Mouse (Mus musculus) spleen, adult 18-20 months (tissue): ENCODE measurements at regions not wholly inside any gene's neighbourhood (a gene's known extent, or its start where the extent isn't known, plus 50 kb on each side); places are given as distances from the start of the nearest gene placed in this dataset.

Source experiments
- DNase-seq, 2 experiments: peaks; one replicate each; pipeline ENCODE4 v3.0.0; 2022; ENCODE audit warnings: mixed read lengths in 2 of 2

DNA sequence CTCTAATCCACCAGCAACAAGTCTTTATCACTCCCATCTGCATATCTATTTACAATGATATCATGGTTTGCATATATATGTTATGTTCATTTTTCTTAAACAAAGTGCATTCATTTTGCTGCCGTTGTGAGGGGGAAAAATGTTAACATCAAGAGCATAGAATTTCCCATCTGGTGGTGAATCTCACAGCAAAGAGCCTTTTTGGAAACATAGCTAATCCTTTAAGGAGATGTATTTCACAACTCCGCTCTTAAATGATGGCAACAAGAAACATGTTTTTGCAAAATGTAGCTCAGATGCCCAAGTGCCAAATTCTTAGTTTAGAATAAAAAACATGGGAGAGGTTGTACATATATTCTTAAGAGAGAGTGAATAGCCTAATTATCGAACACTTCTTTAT is 99.3 kb upstream of the Col1a2 start:
- DNase-seq: no peak

DNA sequence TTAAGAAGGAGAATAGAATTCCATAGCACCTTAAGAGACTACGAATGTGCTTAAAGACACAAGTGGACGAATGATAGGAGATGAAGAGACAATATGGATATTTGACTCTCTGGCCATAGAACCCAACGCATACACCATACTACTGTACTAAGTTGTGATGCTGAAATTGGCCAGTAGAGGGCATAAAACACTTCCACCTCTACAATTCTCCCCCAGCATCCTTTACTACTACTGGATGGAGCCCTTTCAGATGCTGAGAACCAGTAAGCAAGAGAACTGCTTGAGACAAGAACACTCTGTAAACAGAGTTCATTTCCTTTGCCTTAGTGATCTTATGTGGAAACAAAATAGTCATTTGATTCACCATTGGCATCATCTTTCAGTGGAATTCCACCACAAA is 96.9 kb upstream of the Col1a2 start:
- DNase-seq: no peak

DNA sequence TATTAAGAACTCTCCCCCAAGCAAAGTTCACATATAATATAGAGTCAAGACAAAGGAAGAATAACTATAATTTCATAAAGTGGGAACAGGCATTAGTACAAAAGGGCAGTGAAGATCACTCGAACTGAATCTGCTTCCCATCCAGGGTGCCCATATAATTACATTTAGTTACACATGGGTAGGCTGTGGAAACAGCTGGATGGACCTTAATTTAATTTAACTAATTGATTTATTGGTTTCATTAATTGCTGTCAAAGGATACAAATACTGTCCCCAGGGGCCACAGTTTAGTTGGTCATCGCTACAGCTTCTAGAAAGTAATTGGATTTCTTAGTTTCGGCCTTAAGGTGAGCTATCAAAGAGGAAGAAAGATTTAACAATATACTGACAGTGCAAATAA is 91.4 kb upstream of the Col1a2 start:
- DNase-seq: no peak

DNA sequence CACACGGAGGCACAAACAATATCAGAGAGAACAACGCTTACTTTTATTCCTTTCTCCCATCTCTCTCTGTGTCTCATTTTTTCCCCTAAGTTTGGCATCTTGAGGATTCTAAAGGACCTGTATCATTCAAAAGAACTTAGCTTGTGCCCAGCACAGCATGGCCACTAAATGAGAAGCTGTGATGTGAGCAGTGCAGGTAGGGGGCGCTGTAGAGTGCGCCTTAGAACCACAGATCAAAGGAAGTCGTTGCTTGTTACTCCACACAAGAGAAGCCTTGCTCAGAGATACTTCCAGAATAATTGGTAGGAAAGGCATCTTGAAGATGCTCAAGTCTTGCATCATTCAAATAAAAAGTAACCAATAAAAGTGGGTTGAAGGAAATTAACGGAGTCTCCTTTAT is 90.4 kb upstream of the Col1a2 start:
- DNase-seq: peak in 1 of 2 experiments; percentile 18

- no peak for DNase-seq
Measured at GRCm38 (mm10) chr6:4415206-4415605, 89.4 kb upstream of the Col1a2 start.

DNA sequence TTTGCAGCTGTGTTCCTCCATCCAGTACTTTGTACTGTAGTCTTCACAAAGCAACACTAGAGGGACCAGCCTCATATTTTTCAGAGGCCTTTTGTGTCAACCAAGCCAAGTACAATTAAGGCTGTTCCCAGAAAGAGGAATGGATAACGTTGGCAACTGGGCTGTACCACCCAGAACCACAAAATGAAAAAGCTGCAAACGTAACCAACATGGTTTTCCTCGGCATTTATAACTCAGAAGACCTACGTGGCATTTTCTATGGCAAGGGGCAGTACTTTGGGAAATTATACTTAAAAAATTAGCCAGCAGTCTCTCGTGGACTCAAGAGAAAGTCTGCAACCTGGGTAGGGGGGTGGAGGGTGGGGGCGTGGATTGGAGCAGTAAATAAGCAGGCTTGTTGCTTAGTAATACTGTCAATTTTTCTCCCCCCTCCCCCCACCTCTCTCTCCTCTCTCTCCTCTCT is 87.3 kb upstream of the Col1a2 start:
- no peak for DNase-seq

- no peak for DNase-seq
Measured at GRCm38 (mm10) chr6:4418376-4418775, 86.2 kb upstream of the Col1a2 start.

GRCm38 (mm10) chr6:4418941-4419351 is 85.7 kb upstream of the Col1a2 start:
- DNase-seq: no peak

- DNase-seq: no peak
Measured at GRCm38 (mm10) chr6:4421466-4421865, 83.1 kb upstream of the Col1a2 start.

- no peak for DNase-seq
Measured at GRCm38 (mm10) chr6:4427122-4427521, 77.5 kb upstream of the Col1a2 start.

GRCm38 (mm10) chr6:4430704-4431310 is 73.8 kb upstream of the Col1a2 start:
- no peak for DNase-seq

GRCm38 (mm10) chr6:4432192-4432591 is 72.4 kb upstream of the Col1a2 start:
- DNase-seq: no peak

DNA sequence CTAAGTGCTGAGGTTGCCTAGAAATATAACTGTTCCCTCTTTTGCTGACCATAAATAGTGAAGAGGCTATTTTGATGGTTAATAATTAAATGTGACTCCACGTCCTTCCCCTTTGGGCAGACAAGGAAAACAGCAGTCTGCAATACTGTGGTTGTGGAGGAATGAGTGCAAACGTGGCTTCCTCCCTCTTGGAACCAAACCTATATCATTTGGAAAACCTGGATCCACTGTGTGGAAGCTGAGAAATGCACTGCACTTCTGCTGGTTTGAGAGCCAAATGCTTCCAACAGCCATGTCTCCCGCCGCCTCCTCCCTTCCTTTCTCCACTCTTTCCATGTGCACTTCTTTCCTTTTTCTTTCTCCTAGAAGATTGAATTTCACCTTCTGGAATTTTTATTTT is 68.2 kb upstream of the Col1a2 start:
- no peak for DNase-seq

DNA sequence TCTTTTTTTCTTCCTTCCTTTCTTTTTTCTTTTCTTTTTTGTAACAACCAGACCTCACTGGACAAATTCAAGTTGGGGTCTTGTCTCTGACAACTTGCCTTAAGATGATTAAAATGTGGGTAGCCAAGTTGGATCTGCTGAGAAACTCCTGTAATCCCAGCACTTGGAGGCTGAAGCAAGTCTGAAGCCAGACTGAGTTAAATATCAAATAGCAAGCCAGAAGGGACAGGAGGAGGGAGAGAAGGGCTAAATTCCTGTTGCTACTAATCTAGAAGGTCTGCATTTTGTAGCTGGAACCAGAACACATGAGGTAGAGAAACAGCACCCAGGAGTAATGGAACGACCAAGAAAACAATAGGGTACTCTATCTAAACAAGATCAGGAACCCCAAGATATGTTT is 67.7 kb upstream of the Col1a2 start:
- DNase-seq: no peak

- DNase-seq: no peak
Measured at GRCm38 (mm10) chr6:4441618-4442167, 62.9 kb upstream of the Col1a2 start.

- no peak for DNase-seq
Measured at GRCm38 (mm10) chr6:4445906-4446305, 58.7 kb upstream of the Col1a2 start.

DNA sequence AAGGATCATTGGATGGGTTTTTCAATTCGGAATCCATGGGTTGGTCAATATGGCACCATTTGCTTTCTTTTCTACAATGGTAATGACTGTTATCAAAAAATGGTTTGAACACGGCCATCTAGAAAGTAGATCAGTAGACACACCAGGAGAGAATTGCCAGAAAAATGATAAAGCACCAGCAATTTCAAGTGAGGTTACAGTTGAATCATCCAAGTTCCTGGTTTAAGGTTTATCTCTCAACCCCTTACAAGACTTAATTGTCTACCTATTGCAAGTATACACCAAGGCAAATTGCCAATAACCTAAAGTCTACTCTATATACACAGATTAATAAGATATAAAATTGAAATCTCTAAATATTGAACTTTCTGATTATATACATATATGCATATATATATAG is 53.4 kb upstream of the Col1a2 start:
- no peak for DNase-seq
